Mouse (Mus musculus): ENCODE measurements around the gene Ncapg.
"Not testable (repeated sequence)": the region's sequence is repeated elsewhere in the genome, so short reads cannot be mapped to it uniquely, and the experiment has no call there.

The Ncapg gene

GRCm38 (mm10) chr5:45669598-45670279, at the start of gene Ncapg:
TSS of gene Ncapg (plus strand) at chr5:45669919.
- DNase-seq (ENCODE audit: low spot score) = peak; percentile 98

- DNase-seq (ENCODE audit: low spot score) = no peak
Observed at GRCm38 (mm10) chr5:45621511-45621910, 48.2 kb upstream of the Ncapg start.

- DNase-seq (ENCODE audit: low spot score) = no peak
Observed at GRCm38 (mm10) chr5:45627771-45628170, 41.9 kb upstream of the Ncapg start.

- no peak for DNase-seq (ENCODE audit: low spot score)
Observed at GRCm38 (mm10) chr5:45629470-45629869, 40.2 kb upstream of the Ncapg start.

- DNase-seq (ENCODE audit: low spot score) = no peak
Observed at GRCm38 (mm10) chr5:45638378-45638777, 31.3 kb upstream of the Ncapg start.

GRCm38 (mm10) chr5:45638806-45639714, 30.7 kb upstream of the Ncapg start, which contains the start of gene Fam184b:
TSS of gene Fam184b (minus strand) at chr5:45639614.
- DNase-seq (ENCODE audit: low spot score) = peak; percentile 5

GRCm38 (mm10) chr5:45639715-45640092, 30.0 kb upstream of the Ncapg start:
- DNase-seq (ENCODE audit: low spot score) = no peak

- no peak for DNase-seq (ENCODE audit: low spot score)
Observed at GRCm38 (mm10) chr5:45651026-45651703, 18.6 kb upstream of the Ncapg start.

- DNase-seq (ENCODE audit: low spot score) = not testable (repeated sequence)
Observed at GRCm38 (mm10) chr5:45658406-45658805, 11.3 kb upstream of the Ncapg start.

GRCm38 (mm10) chr5:45668324-45668723, 1.4 kb upstream of the Ncapg start:
- no peak for DNase-seq (ENCODE audit: low spot score)

GRCm38 (mm10) chr5:45668831-45669230, 888 bp upstream of the Ncapg start:
- no peak for DNase-seq (ENCODE audit: low spot score)

- DNase-seq (ENCODE audit: low spot score) = no peak
Observed at GRCm38 (mm10) chr5:45669234-45669597, 503 bp upstream of the Ncapg start.

- DNase-seq (ENCODE audit: low spot score) = no peak
Observed at GRCm38 (mm10) chr5:45670280-45670670, 556 bp downstream of the Ncapg start.

GRCm38 (mm10) chr5:45670894-45671494, 1.3 kb downstream of the Ncapg start:
- DNase-seq (ENCODE audit: low spot score) = no peak

GRCm38 (mm10) chr5:45675032-45675431, 5.3 kb downstream of the Ncapg start:
- no peak for DNase-seq (ENCODE audit: low spot score)

GRCm38 (mm10) chr5:45677639-45678038, 7.9 kb downstream of the Ncapg start:
- no peak for DNase-seq (ENCODE audit: low spot score)

- no peak for DNase-seq (ENCODE audit: low spot score)
Observed at GRCm38 (mm10) chr5:45679955-45680354, 10.2 kb downstream of the Ncapg start.

- DNase-seq (ENCODE audit: low spot score) = no peak
Observed at GRCm38 (mm10) chr5:45683388-45683787, 13.7 kb downstream of the Ncapg start.

GRCm38 (mm10) chr5:45685243-45685642, 15.5 kb downstream of the Ncapg start:
- DNase-seq (ENCODE audit: low spot score) = no peak

- no peak for DNase-seq (ENCODE audit: low spot score)
Observed at GRCm38 (mm10) chr5:45686223-45686622, 16.5 kb downstream of the Ncapg start.

- no peak for DNase-seq (ENCODE audit: low spot score)
Observed at GRCm38 (mm10) chr5:45689152-45689551, 19.4 kb downstream of the Ncapg start.

GRCm38 (mm10) chr5:45690802-45691201, 21.1 kb downstream of the Ncapg start:
- DNase-seq (ENCODE audit: low spot score) = no peak

Data from ovary, adult 18-20 months (tissue).